Mouse (Mus musculus): ENCODE data around the gene 1700013F07Rik. TPM values are rescaled to one million over a fixed set of nuclear protein-coding genes. Genes with fewer than 3 reads are reported as not detected.

Gene 1700013F07Rik
- polyA plus RNA-seq, 1 experiment, result not detected

- no peak overlapping the region for H3K27ac ChIP-seq (ENCODE audit: insufficient read depth, low read depth, low read length)
- no peak overlapping the region for H3K4me3 ChIP-seq (ENCODE audit: insufficient read depth, low read length)
- no peak for TF ChIP-seq CTCF (IDR thresholded peaks at IDR 0.05; ENCODE audit: low read depth, low read length)
- no peak for TF ChIP-seq POLR2A (IDR thresholded peaks at IDR 0.05; ENCODE audit: borderline replicate concordance, low read depth, low read length)
- H3K4me1 ChIP-seq (ENCODE audit: control insufficient read depth, insufficient read depth, low read length), result no peaks in the 10 kb centered on the region
Observed at GRCm38 (mm10) chr3:108510156-108510555, 23.8 kb upstream of the 1700013F07Rik start.

- Histone ChIP-seq H3K4me3 (ENCODE audit: insufficient read depth, low read length) (no peak overlapping the region), H3K27ac (ENCODE audit: insufficient read depth, low read depth, low read length) (no peak overlapping the region), H3K4me1 (ENCODE audit: control insufficient read depth, insufficient read depth, low read length) (no peaks in the 10 kb centered on the region)
- TF ChIP-seq CTCF (IDR thresholded peaks at IDR 0.05; ENCODE audit: low read depth, low read length) (no peak), POLR2A (IDR thresholded peaks at IDR 0.05; ENCODE audit: borderline replicate concordance, low read depth, low read length) (no peak)
Observed at GRCm38 (mm10) chr3:108510716-108511483, 23.1 kb upstream of the 1700013F07Rik start.

GRCm38 (mm10) chr3:108513465-108513864, 20.5 kb upstream of the 1700013F07Rik start:
- H3K4me3 ChIP-seq (ENCODE audit: insufficient read depth, low read length), result no peak overlapping the region
- no peaks in the 10 kb centered on the region for H3K4me1 ChIP-seq (ENCODE audit: control insufficient read depth, insufficient read depth, low read length)
- TF ChIP-seq POLR2A (IDR thresholded peaks at IDR 0.05; ENCODE audit: borderline replicate concordance, low read depth, low read length) (no peak), CTCF (IDR thresholded peaks at IDR 0.05; ENCODE audit: low read depth, low read length) (no peak)

GRCm38 (mm10) chr3:108518276-108518675, 15.7 kb upstream of the 1700013F07Rik start:
- no peak for TF ChIP-seq POLR2A (IDR thresholded peaks at IDR 0.05; ENCODE audit: borderline replicate concordance, low read depth, low read length)
- TF ChIP-seq CTCF (IDR thresholded peaks at IDR 0.05; ENCODE audit: low read depth, low read length), result no peak
- no peak overlapping the region for H3K27ac ChIP-seq (ENCODE audit: insufficient read depth, low read depth, low read length)

More at GRCm38 (mm10) chr3:108513465-108513864, 20.5 kb upstream of the 1700013F07Rik start:
- no peak overlapping the region for H3K27ac ChIP-seq (ENCODE audit: insufficient read depth, low read depth, low read length)

GRCm38 (mm10) chr3:108523415-108523814, 10.5 kb upstream of the 1700013F07Rik start:
- H3K27ac ChIP-seq (ENCODE audit: insufficient read depth, low read depth, low read length), result no peak overlapping the region
- TF ChIP-seq CTCF (IDR thresholded peaks at IDR 0.05; ENCODE audit: low read depth, low read length) (no peak), POLR2A (IDR thresholded peaks at IDR 0.05; ENCODE audit: borderline replicate concordance, low read depth, low read length) (no peak)
- H3K4me3 ChIP-seq (ENCODE audit: insufficient read depth, low read length), result no peak overlapping the region
- no peaks in the 10 kb centered on the region for H3K4me1 ChIP-seq (ENCODE audit: control insufficient read depth, insufficient read depth, low read length)

More at GRCm38 (mm10) chr3:108518276-108518675, 15.7 kb upstream of the 1700013F07Rik start:
- no peak overlapping the region for H3K4me3 ChIP-seq (ENCODE audit: insufficient read depth, low read length)
- no peaks in the 10 kb centered on the region for H3K4me1 ChIP-seq (ENCODE audit: control insufficient read depth, insufficient read depth, low read length)

GRCm38 (mm10) chr3:108528489-108528888, 5.5 kb upstream of the 1700013F07Rik start:
- H3K4me3 ChIP-seq (ENCODE audit: insufficient read depth, low read length), result no peak overlapping the region
- no peak overlapping the region for H3K27ac ChIP-seq (ENCODE audit: insufficient read depth, low read depth, low read length)
- no peak for TF ChIP-seq POLR2A (IDR thresholded peaks at IDR 0.05; ENCODE audit: borderline replicate concordance, low read depth, low read length)
- TF ChIP-seq CTCF (IDR thresholded peaks at IDR 0.05; ENCODE audit: low read depth, low read length), result no peak
- no peaks in the 10 kb centered on the region for H3K4me1 ChIP-seq (ENCODE audit: control insufficient read depth, insufficient read depth, low read length)

- TF ChIP-seq CTCF (IDR thresholded peaks at IDR 0.05; ENCODE audit: low read depth, low read length) (no peak), POLR2A (IDR thresholded peaks at IDR 0.05; ENCODE audit: borderline replicate concordance, low read depth, low read length) (no peak)
- H3K27ac ChIP-seq (ENCODE audit: insufficient read depth, low read depth, low read length), result no peak overlapping the region
Observed at GRCm38 (mm10) chr3:108533114-108533885, 650 bp upstream of the 1700013F07Rik start.

GRCm38 (mm10) chr3:108535896-108536516, 2.1 kb downstream of the 1700013F07Rik start:
- H3K4me1 ChIP-seq (ENCODE audit: control insufficient read depth, insufficient read depth, low read length), result no peaks in the 10 kb centered on the region
- H3K27ac ChIP-seq (ENCODE audit: insufficient read depth, low read depth, low read length), result no peak overlapping the region
- no peak overlapping the region for H3K4me3 ChIP-seq (ENCODE audit: insufficient read depth, low read length)
- TF ChIP-seq CTCF (IDR thresholded peaks at IDR 0.05; ENCODE audit: low read depth, low read length), result no peak
- no peak for TF ChIP-seq POLR2A (IDR thresholded peaks at IDR 0.05; ENCODE audit: borderline replicate concordance, low read depth, low read length)

More at GRCm38 (mm10) chr3:108533114-108533885, 650 bp upstream of the 1700013F07Rik start:
- Histone ChIP-seq H3K4me3 (ENCODE audit: insufficient read depth, low read length) (no peak overlapping the region), H3K4me1 (ENCODE audit: control insufficient read depth, insufficient read depth, low read length) (no peaks in the 10 kb centered on the region)

- H3K4me3 ChIP-seq (ENCODE audit: insufficient read depth, low read length), result peak within 1 kb of the TSS; percentile 30
- H3K4me1 ChIP-seq (ENCODE audit: control insufficient read depth, insufficient read depth, low read length), result no peaks in the 10 kb centered on the region
- TF ChIP-seq POLR2A (IDR thresholded peaks at IDR 0.05; ENCODE audit: borderline replicate concordance, low read depth, low read length) (no peak), CTCF (IDR thresholded peaks at IDR 0.05; ENCODE audit: low read depth, low read length) (no peak)
- no peak within 1 kb of the TSS for H3K27ac ChIP-seq (ENCODE audit: insufficient read depth, low read depth, low read length)
Observed at GRCm38 (mm10) chr3:108536517-108537260, 2.7 kb downstream of the 1700013F07Rik start, which contains the start of gene 5330417C22Rik. 5330417C22Rik (minus strand) TSS chr3:108536536.
